19 mouse cellular contexts compared by ENCODE assay signal in the genomic region with DNA sequence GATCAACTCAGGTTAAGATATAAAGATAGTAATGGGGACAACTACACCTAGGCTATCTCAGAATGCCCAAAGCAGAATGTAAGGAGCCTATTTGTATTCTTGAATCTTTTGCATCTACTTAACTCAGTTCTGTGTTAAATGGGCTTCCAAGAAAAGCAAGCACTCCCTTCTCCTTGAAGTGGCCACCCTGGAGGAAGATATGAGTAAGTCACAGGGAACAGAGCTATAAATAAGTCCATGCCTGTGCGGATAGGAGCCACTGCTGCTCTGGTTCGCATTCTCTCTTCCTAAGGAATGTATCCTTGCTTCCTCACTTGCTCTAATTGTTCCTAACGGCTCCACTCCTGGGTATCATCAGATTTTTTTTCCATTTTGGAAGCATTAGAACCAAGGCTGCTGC.
DNase-seq lines count a peak whose midpoint lies in the region; ATAC-seq and TF ChIP-seq lines count a peak whose summit lies in the region.
"Had no signal": no experiment of that assay in that cellular context is flagged by ENCODE, and none has a peak within 500 bp of the region (broad histone marks: within the 10 kb centered on the region; RNA-seq: fewer than 3 reads in every experiment).

No protein-coding gene starts in this region.

- H3K27me3 ChIP-seq in heart, adult 2 months (ENCODE audit: control insufficient read depth, insufficient read depth, low read length): no peaks in the 10 kb centered on the region
- peaks cover 48% of the 10 kb centered on the region for H3K27me3 ChIP-seq in heart, embryonic 13.5 days (replicated peaks)
- no peaks in the 10 kb centered on the region for H3K27me3 ChIP-seq in heart, postnatal 0 days (ENCODE audit: control insufficient read depth, insufficient read depth, low read length)
- H3K27me3 ChIP-seq: embryonic facial prominence, embryonic 12.5 days; forebrain, embryonic 15.5 days had no signal

- 24% methylated on average over 3 of the region's 3 CpGs for WGBS in heart, adult 2 months
- WGBS in heart, embryonic 13.5 days: 10% methylated on average over 3 of the region's 3 CpGs
- 10% methylated on average over 3 of the region's 3 CpGs for WGBS in heart, postnatal 0 days

- H3K9ac ChIP-seq in heart, adult 2 months (ENCODE audit: low read depth, low read length): no peak overlapping the region
- H3K9ac ChIP-seq in heart, embryonic 13.5 days: no peak overlapping the region
- no peak overlapping the region for H3K9ac ChIP-seq in heart, postnatal 0 days (replicated peaks; ENCODE audit: low read depth, low read length)
- H3K9ac ChIP-seq: embryonic facial prominence, embryonic 12.5 days; forebrain, embryonic 15.5 days had no signal

- no peak for TF ChIP-seq POLR2A in heart, adult 2 months (IDR thresholded peaks at IDR 0.05; ENCODE audit: insufficient read depth, low read depth, low read length)

- intact Hi-C loops in heart, adult 2 months (cut with DNase I): no loop called here
- intact Hi-C loops in heart, postnatal 10 days (cut with DNase I): loop anchor here (5.0 kb wide), 1 partner anchor 90 kb away; no protein-coding TSS in a partner anchor

- TF ChIP-seq EP300 in heart, adult 2 months (IDR thresholded peaks at IDR 0.05; ENCODE audit: insufficient read depth, low read depth, low read length): no peak
- no peak for TF ChIP-seq EP300 in heart, postnatal 0 days (IDR thresholded peaks at IDR 0.05; ENCODE audit: low read depth)

- no peak for ATAC-seq in heart, embryonic 13.5 days (ENCODE audit: extremely low read depth, insufficient number of reproducible peaks, low FRiP score, low TSS enrichment)
- peak; percentile 49; the same call in 1 of the 2 replicates for ATAC-seq in heart, postnatal 0 days (ENCODE audit: insufficient read depth, low read depth)
- ATAC-seq: forebrain, embryonic 15.5 days; hindbrain, embryonic 16.5 days; inflammation-experienced regulatory T-cells, adult 6 months; intestine, postnatal 0 days had no signal

- TF ChIP-seq CTCF in heart, adult 2 months (IDR thresholded peaks at IDR 0.05): peak; percentile 52
- peak; percentile 7; the same call in 1 of the 2 replicates for TF ChIP-seq CTCF in heart, postnatal 0 days (IDR thresholded peaks at IDR 0.05; ENCODE audit: low read depth)

- no peak overlapping the region for H3K27ac ChIP-seq in heart, adult 2 months
- H3K27ac ChIP-seq in heart, embryonic 13.5 days (replicated peaks): 0 out of 2 replicates have a peak overlapping the region, but pooled peaks have one; percentile 33
- no peak overlapping the region for H3K27ac ChIP-seq in heart, postnatal 0 days (ENCODE audit: low read depth)
- H3K27ac ChIP-seq: embryonic facial prominence, embryonic 12.5 days; forebrain, embryonic 15.5 days had no signal

- no peak overlapping the region for H3K4me3 ChIP-seq in heart, adult 2 months
- H3K4me3 ChIP-seq in heart, embryonic 13.5 days: no peak overlapping the region
- H3K4me3 ChIP-seq in heart, postnatal 0 days (ENCODE audit: low read depth, low read length): no peak overlapping the region
- H3K4me3 ChIP-seq: embryonic facial prominence, embryonic 12.5 days; forebrain, embryonic 15.5 days had no signal

- no peaks in the 10 kb centered on the region for H3K36me3 ChIP-seq in heart, adult 2 months (ENCODE audit: control insufficient read depth, insufficient read depth, low read length)
- H3K36me3 ChIP-seq in heart, embryonic 13.5 days: no peaks in the 10 kb centered on the region
- no peaks in the 10 kb centered on the region for H3K36me3 ChIP-seq in heart, postnatal 0 days (replicated peaks; ENCODE audit: control insufficient read depth, insufficient read depth, low read length)
- H3K36me3 ChIP-seq: embryonic facial prominence, embryonic 12.5 days; forebrain, embryonic 15.5 days had no signal

- 0 out of 2 replicates have a peak overlapping the region, but pooled peaks have one; percentile 14 for H3K4me2 ChIP-seq in heart, embryonic 13.5 days
- no peak overlapping the region for H3K4me2 ChIP-seq in heart, postnatal 0 days (ENCODE audit: low read depth, low read length)
- H3K4me2 ChIP-seq: embryonic facial prominence, embryonic 12.5 days; forebrain, embryonic 15.5 days had no signal

- peaks cover 5% of the 10 kb centered on the region for H3K4me1 ChIP-seq in heart, adult 2 months (ENCODE audit: control insufficient read depth, insufficient read depth, low read length)
- peaks cover 58% of the 10 kb centered on the region for H3K4me1 ChIP-seq in heart, embryonic 13.5 days
- H3K4me1 ChIP-seq in heart, postnatal 0 days (ENCODE audit: control insufficient read depth, insufficient read depth): peaks cover 41% of the 10 kb centered on the region
- H3K4me1 ChIP-seq: embryonic facial prominence, embryonic 12.5 days had no signal

- DNase-seq in heart, adult 2 months: no peak
- DNase-seq in heart, adult 18-20 months: no peak
- no peak for DNase-seq in heart, postnatal 10 days
- DNase-seq in heart, postnatal 0 days (ENCODE audit: low spot score): peak; percentile 55
- no peak for DNase-seq in heart, adult 8-10 months (ENCODE audit: low spot score)
- DNase-seq in brain, adult 2 months (ENCODE audit: low read depth, low spot score): peak; percentile 63
- no peak for DNase-seq in right cerebral cortex, postnatal 25 days
- DNase-seq: adrenal gland, postnatal 10 days; cerebellum, adult 11-12 months; cerebellum, adult 9-10 months; cerebellum, postnatal 25 days; gastrocnemius, postnatal 14 days; kidney, adult 8-10 months had no signal

- no peaks in the 10 kb centered on the region for H3K79me2 ChIP-seq in heart, adult 2 months (replicated peaks; ENCODE audit: control insufficient read depth, insufficient read depth, low read length)

- no peaks in the 10 kb centered on the region for H3K9me3 ChIP-seq in heart, embryonic 13.5 days
- no peaks in the 10 kb centered on the region for H3K9me3 ChIP-seq in heart, postnatal 0 days (replicated peaks; ENCODE audit: control insufficient read depth, low read length)
- H3K9me3 ChIP-seq: embryonic facial prominence, embryonic 12.5 days; forebrain, embryonic 15.5 days had no signal

Comparison
In these comparisons a context has a peak if more than half of its experiments do, and no peak if none do; other contexts are left out.
1. DNase-seq: peak in heart, postnatal 0 days (single experiment) and brain, adult 2 months (single experiment); none in heart, adult 2 months (0 of 2), heart, adult 18-20 months (0 of 2), heart, postnatal 10 days (0 of 2), heart, adult 8-10 months (single experiment) and right cerebral cortex, postnatal 25 days (single experiment).